Mouse (Mus musculus): Measurements from ENCODE around the gene Cpa1.
A peak's percentile ranks its signal among the peaks of the same experiment; 100 is the strongest.

Cpa1 gene

GRCm38 (mm10) chr6:30620994-30621393 is 18.0 kb upstream of the Cpa1 start:
- no peak for DNase-seq (ENCODE audit: low spot score)

- DNase-seq (ENCODE audit: low spot score), result no peak
Measured at GRCm38 (mm10) chr6:30621986-30622389, 17.0 kb upstream of the Cpa1 start.

- DNase-seq (ENCODE audit: low spot score), result no peak
Measured at GRCm38 (mm10) chr6:30624763-30625162, 14.3 kb upstream of the Cpa1 start.

GRCm38 (mm10) chr6:30628152-30628551 is 10.9 kb upstream of the Cpa1 start:
- DNase-seq (ENCODE audit: low spot score), result peak; percentile 30

GRCm38 (mm10) chr6:30629989-30630388 is 9.0 kb upstream of the Cpa1 start:
- DNase-seq (ENCODE audit: low spot score), result no peak

GRCm38 (mm10) chr6:30635361-30635862 is 3.6 kb upstream of the Cpa1 start:
- peak; percentile 10 for DNase-seq (ENCODE audit: low spot score)

- DNase-seq (ENCODE audit: low spot score), result peak; percentile 24
Measured at GRCm38 (mm10) chr6:30636186-30636842, 2.7 kb upstream of the Cpa1 start.

- no peak for DNase-seq (ENCODE audit: low spot score)
Measured at GRCm38 (mm10) chr6:30643694-30644460, 4.9 kb downstream of the Cpa1 start.

GRCm38 (mm10) chr6:30644462-30644861 is 5.4 kb downstream of the Cpa1 start:
- DNase-seq (ENCODE audit: low spot score), result no peak

GRCm38 (mm10) chr6:30645379-30645778 is 6.4 kb downstream of the Cpa1 start:
- no peak for DNase-seq (ENCODE audit: low spot score)

- DNase-seq (ENCODE audit: low spot score), result no peak
Measured at GRCm38 (mm10) chr6:30649651-30650296, 10.8 kb downstream of the Cpa1 start.

GRCm38 (mm10) chr6:30652425-30653188 is 13.6 kb downstream of the Cpa1 start:
- DNase-seq (ENCODE audit: low spot score), result no peak

- DNase-seq (ENCODE audit: low spot score), result no peak
Measured at GRCm38 (mm10) chr6:30653518-30653917, 14.5 kb downstream of the Cpa1 start.

GRCm38 (mm10) chr6:30654402-30654859 is 15.4 kb downstream of the Cpa1 start:
- peak; percentile 58 for DNase-seq (ENCODE audit: low spot score)

GRCm38 (mm10) chr6:30654932-30655331 is 15.9 kb downstream of the Cpa1 start:
- DNase-seq (ENCODE audit: low spot score), result no peak

GRCm38 (mm10) chr6:30657279-30657678 is 18.3 kb downstream of the Cpa1 start:
- no peak for DNase-seq (ENCODE audit: low spot score)

- no peak for DNase-seq (ENCODE audit: low spot score)
Measured at GRCm38 (mm10) chr6:30658619-30659018, 19.6 kb downstream of the Cpa1 start.

GRCm38 (mm10) chr6:30664776-30665175 is 25.8 kb downstream of the Cpa1 start:
- no peak for DNase-seq (ENCODE audit: low spot score)

- no peak for DNase-seq (ENCODE audit: low spot score)
Measured at GRCm38 (mm10) chr6:30665296-30665695, 26.3 kb downstream of the Cpa1 start.

GRCm38 (mm10) chr6:30666043-30666442 is 27.0 kb downstream of the Cpa1 start:
- DNase-seq (ENCODE audit: low spot score), result no peak

- no peak for DNase-seq (ENCODE audit: low spot score)
Measured at GRCm38 (mm10) chr6:30667585-30667984, 28.6 kb downstream of the Cpa1 start.

GRCm38 (mm10) chr6:30671696-30672095 is 32.7 kb downstream of the Cpa1 start:
- no peak for DNase-seq (ENCODE audit: low spot score)
